Mouse (Mus musculus): Measurements from ENCODE around the gene Psma2. TPM values are rescaled to one million over a fixed set of nuclear protein-coding genes. Genes with fewer than 3 reads are reported as not detected.

Psma2 gene
- total RNA-seq (2021), result 10 to 100 TPM; 58.1 to 60.3 TPM

DNA sequence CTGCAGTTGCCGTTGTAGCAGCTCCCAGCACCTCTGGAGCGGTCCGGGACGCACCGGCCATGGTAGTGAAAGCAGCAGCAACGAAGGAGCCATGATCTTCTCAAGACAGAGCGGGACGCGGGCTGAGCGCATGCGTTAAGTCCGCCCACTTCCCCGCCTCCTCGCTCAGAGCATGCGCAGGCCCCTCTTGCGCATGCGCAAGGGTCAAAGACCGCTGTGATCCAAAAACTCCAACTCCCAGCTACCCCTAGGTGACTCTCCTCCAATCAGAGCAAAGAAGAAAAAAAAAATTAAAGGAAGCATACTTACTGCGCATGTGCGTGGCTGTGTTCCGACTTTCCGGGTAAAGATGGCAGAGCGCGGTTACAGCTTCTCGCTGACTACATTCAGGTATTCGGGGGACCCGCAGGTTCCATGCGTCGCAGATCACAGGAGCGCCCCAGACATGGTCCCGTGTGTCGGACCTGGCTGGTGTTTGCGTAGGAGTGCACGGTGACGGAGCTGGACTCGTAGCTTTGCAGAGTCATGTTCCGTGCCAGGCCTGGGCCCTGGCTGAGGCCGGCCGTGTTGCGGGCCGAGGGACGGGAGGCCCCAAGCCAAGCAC, at the start of gene Psma2, which contains the start of gene Mrpl32:
TSS of gene Psma2 (plus strand) at position 315 of the 604 bp plus-strand sequence.
TSS of gene Mrpl32 (minus strand) at position 240 of the 604 bp plus-strand sequence.
- intact Hi-C loops (cut with DNase I), result loop anchor here (1.0 to 5.0 kb wide), 2 partner anchors 17 to 136 kb away; partner anchors contain the start of gene AW209491
- DNase-seq (ENCODE audit: low spot score in 2 of 2), result peak; percentile 95 to 99

DNA sequence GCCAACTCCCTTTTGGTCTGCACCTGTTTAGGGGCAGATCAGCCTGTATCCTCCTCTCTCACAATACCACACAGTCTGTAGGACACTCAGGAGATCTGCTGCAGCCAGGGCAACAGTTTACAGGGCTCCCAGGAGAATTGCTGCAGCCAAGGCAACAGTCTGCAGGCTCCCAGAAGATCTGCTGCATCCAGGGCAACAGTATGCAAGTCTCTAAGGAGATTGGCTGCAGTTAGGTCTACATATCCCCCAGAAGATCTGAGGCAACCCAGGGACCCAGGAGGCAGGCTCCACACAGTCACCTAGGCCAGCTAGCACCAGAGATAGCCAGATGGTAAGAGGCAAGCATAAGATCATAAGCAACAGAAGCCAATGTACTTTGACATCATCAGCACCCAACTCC, 38.9 kb upstream of the Psma2 start:
- intact Hi-C loops (cut with DNase I), result no loop called here
- no peak for DNase-seq (ENCODE audit: low spot score in 2 of 2)

DNA sequence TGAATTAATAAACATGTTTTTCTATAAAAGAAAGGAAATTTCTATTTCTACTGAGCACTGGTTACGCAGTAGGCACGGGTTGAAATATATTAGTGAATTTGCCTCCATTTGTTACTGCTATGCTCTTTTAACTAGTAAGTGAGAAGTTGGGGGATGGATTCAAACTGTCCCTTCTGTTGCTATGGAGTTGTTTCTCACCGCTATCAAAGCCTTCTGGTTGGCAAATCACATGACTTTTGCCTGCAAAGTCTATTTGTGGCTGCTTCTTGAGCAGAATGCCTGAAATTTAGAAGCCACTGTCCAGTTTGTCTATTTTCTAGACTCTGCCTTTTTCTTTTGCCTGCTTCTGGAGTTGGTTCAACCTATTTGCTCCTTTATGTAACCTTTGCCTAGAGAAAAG, 32.6 kb upstream of the Psma2 start:
- peak in 1 of 2 experiments; percentile 8 for DNase-seq (ENCODE audit: low spot score in 2 of 2)
- intact Hi-C loops (cut with DNase I), result no loop called here

DNA sequence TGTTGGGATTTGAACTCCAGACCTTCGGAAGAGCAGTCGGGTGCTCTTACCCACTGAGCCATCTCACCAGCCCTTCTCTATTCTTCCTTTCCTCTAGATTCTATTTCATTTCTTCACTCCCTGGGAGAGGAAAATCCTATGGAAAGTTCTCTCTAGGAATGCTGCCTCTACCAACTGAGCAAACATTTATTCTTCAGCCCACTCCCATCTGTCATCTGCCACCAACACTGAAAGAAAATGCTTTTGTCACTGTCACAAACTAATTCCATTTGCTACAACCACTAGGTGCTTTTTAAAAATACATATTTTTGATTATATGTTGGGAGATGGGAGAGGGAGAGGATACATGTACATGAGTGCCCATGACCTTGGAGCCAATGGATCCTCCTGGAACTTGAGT, 10.3 kb upstream of the Psma2 start:
- intact Hi-C loops (cut with DNase I), result loop anchor here (5.0 kb wide), 1 partner anchor 80 kb away; the partner anchor contains the start of gene Hecw1
- peak in 1 of 2 experiments; percentile 61 for DNase-seq (ENCODE audit: low spot score in 2 of 2)

DNA sequence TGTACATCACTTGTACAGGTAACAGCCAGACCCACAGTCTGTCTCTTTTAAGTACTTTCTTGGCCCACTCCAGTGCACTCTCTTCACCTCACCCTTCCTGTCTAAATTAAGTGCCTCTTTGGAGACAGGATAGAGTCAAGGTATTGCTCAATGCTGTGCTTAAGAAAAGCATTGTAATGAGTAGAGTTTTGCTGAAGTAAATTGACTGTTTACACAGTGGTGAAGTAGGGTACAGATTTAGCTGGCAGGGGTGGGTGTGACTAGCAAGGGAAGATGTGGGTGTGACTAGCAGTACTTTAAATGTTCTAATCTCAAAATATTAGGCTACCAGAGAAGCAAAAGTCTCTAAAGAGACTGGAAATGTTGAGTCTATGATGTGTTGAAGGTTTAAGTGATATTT, 5.4 kb upstream of the Psma2 start:
- no peak for DNase-seq (ENCODE audit: low spot score in 2 of 2)
- intact Hi-C loops (cut with DNase I), result no loop called here

DNA sequence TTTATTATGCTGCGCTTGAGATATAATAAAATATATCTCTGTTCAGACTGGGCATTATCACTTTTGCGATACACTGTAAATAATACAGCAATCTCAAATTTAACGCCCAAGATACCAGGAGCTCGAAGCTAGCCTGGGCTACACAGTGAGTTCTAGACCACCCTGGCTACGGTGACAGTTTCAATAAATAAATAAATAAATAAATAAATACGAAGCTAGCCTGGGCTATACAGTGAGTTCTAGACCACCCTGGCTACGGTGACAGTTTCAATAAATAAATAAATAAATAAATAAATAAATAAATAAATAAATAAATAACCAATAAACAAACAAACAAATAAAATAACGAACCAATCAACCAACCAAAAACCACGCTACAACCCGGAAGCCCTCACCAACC, 577 bp upstream of the Psma2 start:
- intact Hi-C loops (cut with DNase I), result loop anchor here (5.0 kb wide), 1 partner anchor 135 kb away; no protein-coding TSS in a partner anchor
- DNase-seq (ENCODE audit: low spot score in 2 of 2), result no peak

DNA sequence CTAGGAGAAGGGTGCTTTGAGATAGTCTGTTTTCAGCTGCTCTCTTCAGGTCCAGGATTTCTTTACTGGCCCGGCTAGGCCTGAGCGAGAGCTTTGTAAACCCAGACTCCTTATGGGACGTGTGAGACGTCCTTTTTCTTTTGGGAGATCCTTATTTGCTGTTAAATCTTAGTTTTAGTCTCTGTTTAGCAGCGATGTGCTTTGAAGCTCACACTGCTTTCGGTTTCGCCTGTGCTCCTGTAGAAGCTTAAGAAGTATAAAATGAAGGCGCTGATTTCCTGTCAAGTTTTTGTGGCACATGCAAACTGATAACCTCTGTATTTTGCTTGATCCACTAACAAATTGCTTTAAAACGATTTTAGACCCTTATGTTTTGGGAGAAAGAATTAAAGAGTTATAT, 513 bp downstream of the Psma2 start:
- intact Hi-C loops (cut with DNase I), result loop anchor here (1.0 to 5.0 kb wide), 2 partner anchors 17 to 136 kb away; partner anchors contain the start of gene AW209491
- DNase-seq (ENCODE audit: low spot score in 2 of 2), result no peak

DNA sequence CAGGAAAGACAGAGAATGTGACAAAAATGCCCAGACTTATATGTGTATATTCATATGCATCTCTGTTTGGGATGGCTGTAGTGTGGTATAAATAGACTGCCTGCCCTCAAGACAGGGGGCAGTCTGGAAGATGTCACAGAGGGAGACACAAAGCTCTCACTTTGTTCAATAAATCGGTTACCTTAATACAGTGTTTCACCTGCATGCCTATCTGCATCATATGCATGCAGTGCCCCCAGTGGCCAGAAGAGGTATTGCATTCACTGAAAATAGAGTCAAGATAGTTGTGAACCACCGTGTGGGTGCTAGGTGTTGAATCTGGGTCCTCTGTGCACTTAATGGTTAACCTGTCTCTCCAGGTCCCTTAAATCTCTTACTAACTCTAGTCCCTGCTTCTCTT, 5.7 kb downstream of the Psma2 start:
- intact Hi-C loops (cut with DNase I), result no loop called here
- peak; percentile 70 for DNase-seq (ENCODE audit: low spot score in 2 of 2)

DNA sequence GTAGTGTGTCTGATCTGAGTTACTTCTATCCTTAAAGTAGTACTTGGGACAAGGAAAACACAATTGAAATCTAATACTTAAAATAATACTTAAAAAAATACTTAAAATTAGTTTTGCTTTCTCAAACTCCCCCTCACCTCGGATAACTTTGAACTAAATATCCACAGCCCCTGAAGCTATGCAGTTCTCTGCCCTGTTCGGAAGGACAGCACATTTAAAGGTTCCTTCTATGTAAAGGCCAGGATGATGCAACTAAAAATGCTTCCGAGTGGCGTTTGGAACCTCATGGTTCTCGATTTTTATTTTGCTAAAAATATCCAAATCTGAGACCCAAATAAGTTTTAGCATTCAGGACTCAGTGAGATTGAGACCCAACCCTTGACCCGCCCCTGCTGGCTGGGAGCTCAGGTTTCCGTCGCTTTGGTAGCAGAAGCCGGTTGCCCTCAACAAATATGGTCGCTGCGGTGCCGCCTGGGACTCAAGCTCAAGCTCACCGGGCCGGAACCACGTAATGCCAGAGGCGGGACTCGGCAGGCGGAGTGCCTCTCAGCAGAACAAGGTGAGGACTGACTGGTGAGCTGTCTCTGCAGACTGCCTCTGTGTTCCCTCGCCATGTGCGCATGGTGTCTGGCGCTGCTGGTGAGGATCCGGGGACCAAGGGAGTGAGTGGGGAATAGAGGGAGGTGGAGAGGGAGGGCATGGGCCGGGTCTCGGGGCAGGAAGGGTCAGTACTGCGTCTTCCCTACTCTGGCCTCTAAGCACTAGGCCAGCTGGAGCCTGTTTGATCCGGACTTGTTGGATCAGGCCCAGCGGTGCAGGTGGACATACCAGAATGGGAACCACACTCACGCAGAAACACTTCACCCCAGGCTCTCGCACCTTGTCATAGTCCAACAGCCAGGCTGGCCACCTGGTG, 16.9 kb downstream of the Psma2 start, which contains the start of gene AW209491:
TSS of gene AW209491 (plus strand) at position 429 of the 916 bp plus-strand sequence.
- peak; percentile 95 to 98 for DNase-seq (ENCODE audit: low spot score in 2 of 2)
- intact Hi-C loops (cut with DNase I), result loop anchor here (1.0 kb wide), 1 partner anchor 17 kb away; the partner anchor contains the start of genes Mrpl32 and Psma2

DNA sequence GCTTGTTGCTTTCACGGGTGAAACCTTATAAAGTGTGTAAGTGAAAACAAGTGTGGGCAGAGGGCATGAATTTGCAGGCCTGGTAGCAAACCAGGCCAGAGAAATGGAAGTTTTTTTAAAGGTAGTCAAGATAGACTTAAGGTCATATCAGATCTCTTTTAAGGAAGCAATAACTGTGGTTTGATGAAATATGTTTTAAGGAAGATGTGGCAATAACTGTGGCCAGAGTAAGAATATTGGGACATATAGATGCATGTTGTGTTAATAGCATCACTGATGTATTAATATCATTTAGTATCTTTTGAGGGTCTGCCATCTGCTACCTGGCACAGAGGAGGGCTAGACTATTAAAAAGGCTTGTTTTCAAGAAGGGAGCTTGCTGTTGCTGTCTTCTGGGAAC, 27.0 kb downstream of the Psma2 start:
- intact Hi-C loops (cut with DNase I), result no loop called here

DNA sequence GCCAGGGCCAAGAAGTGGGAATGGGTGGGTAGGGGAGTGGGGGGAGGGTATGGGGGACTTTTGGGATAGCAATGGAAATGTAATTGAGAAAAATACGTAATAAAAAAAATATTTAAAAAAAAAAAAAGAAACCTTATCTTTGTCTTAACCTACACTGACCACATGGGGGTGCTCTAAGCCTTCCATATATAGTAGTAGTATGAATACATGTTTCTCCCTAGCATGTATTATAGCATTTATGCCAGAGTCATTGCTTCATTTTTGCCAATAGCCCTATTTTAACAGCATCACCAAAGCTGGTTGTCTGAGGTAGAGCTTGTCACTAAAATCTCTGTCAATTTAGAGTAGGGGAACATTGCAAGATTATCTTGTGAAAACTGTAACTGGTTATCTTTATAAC, 36.3 kb downstream of the Psma2 start:
- intact Hi-C loops (cut with DNase I), result loop anchor here (1.0 kb wide), 1 partner anchor 1110 kb away; no protein-coding TSS in a partner anchor
- peak; percentile 21 to 46 for DNase-seq (ENCODE audit: low spot score in 2 of 2)

More for the DNA sequence above, 27.0 kb downstream of the Psma2 start:
- no peak for DNase-seq (ENCODE audit: low spot score in 2 of 2)

DNA sequence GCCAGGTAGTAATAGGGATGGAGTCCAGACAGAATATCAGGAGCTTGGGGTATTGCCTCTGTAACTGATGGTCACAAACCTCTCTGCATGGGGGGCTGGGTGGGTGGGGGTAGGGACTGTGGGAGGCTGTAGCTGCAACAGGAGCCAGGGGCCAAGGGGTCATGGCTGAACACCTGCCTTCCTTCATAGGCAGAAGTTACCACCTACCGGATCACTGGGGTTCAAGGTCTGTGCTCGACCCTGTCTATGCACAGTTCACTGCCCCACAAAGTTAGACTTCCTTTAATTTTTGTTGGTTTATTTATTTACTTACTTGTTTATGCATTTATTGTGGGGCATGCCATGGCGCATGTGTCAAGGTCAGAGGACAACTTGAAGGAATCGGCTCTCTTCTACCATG, 54.1 kb downstream of the Psma2 start:
- intact Hi-C loops (cut with DNase I), result no loop called here
- no peak for DNase-seq (ENCODE audit: low spot score in 2 of 2)

DNA sequence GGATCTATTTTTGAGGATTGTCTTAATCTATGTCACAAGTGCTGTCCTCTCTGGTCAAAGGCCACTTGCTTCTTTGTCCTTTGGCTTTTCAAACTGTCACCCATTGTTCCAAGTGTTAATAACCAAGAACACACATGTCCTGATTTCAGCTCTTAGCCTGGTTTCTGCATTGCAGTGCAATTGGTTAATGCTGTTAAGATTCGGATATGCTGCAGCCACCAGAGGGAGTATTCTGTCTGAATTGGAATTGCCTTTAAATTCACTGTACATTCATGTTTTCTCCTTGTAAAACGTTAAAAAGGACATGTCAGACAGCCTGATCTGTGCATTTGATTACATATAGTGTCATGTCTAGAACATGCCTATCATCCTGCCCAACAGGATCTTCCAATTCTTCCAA, 57.3 kb downstream of the Psma2 start:
- DNase-seq (ENCODE audit: low spot score in 2 of 2), result peak; percentile 56 to 66
- intact Hi-C loops (cut with DNase I), result loop anchor here (1.0 to 2.0 kb wide), 3 partner anchors 1046 to 1093 kb away; no protein-coding TSS in a partner anchor

DNA sequence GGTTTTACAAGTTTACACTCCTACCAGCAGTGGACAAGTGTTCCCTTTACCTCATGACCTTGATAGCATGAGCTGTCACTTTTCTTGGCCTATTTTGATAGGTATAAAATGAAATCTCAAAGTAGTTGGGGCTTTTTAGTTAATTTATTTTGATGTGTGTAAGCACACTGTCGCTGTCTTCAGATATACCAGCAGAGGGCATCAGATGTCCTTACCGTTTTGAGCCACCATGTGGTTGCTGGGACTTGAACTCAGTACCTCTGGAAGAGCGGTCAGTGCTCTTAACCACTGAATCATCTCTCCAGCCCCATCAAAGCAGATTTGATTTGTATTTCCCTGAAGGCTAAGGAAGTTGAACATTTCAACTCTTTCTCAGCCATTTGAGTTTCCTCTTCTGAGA, 75.9 kb downstream of the Psma2 start:
- intact Hi-C loops (cut with DNase I), result no loop called here
- no peak for DNase-seq (ENCODE audit: low spot score in 2 of 2)

DNA sequence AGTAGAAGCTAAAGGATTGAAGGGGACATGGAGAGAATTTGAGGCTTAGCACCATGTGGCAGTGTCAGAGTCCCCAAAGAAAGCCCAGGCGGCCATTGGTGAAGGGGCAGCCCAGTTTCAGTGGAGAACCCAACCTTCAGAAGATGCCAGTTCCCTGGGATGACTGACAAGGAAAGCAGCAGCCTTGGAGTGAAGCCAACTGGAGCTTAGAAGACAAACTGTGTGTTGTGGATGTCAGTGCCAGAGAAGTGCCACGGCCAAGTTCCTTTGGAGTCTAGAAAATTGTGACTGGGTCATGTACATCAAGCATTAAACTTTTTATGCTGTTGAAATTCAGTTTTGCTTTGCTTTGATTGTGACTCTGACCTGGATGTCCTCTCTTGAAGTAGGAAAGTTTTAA, 103.8 kb downstream of the Psma2 start:
- DNase-seq (ENCODE audit: low spot score in 2 of 2), result no peak
- intact Hi-C loops (cut with DNase I), result no loop called here

DNA sequence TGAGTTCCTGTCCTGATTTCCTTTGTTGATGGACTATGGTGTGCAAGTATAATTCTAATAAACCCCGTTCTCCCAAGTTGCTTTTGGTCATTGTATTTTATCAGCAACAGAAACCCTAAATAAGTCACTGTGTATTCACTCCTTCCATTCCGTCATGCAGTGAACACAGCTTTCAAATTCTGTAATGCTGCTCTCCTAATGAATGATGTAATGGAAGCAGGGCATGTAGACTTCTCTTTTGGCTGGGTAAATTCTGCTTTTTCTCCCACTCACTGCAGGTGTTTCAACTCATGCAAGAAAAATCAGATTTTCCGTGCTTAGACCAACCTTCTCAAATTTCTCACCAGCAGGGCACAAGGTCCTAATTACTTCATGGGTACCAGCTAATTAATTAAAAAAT, 104.7 kb downstream of the Psma2 start:
- DNase-seq (ENCODE audit: low spot score in 2 of 2), result no peak
- intact Hi-C loops (cut with DNase I), result no loop called here

Data from left cerebral cortex, postnatal 25 days (tissue).